Comparison of ENCODE assay signal across 8 mouse cellular contexts in the genomic region with DNA sequence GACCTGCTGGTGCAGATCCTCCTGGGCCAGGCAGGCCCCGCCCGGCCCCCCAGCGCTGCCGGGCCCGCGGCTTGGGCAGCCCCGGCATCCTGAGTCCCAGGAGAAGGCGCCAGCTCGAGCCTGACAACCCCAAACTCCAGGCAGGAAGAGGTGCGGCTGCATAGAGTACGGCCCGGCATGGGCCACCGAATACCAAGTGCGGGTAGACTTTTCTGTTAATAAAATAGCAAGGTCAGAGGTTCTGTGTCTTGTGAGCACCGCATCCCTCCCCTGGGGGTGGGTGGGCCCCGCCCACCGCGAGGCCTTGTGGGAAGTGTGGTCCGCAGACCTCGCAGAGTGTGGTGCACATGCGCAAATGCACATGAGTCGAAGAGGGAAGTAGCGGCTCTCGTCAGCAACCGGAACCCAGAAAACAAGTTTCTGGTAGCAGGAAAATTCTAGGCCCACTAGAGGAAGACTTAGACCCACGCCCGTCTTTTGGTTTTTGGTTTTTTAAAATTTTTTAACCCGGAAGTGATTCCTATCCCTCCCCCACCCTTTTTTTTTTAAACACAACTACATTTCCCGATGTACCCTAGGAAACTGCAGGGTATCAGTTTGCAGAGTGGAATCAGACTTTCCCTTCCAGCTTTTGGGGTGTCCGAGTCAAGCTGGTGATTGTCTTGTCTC. TPM values are rescaled to one million over a fixed set of nuclear protein-coding genes. Genes with fewer than 3 reads are reported as not detected.
DNase-seq lines count a peak whose midpoint lies in the region; ATAC-seq and TF ChIP-seq lines count a peak whose summit lies in the region.

No protein-coding gene starts in this region.

- H3K9ac ChIP-seq in hindbrain, embryonic 14.5 days: peak overlapping the region; percentile 64

- no peak for TF ChIP-seq CTCF in Patski (IDR thresholded peaks at IDR 0.05)

- ATAC-seq in Patski: peak; percentile 70
- peak; percentile 84 for ATAC-seq in hindbrain, embryonic 14.5 days (ENCODE audit: low FRiP score)

- H3K27ac ChIP-seq in hindbrain, embryonic 14.5 days: peak overlapping the region; percentile 52

- WGBS in hindbrain, embryonic 14.5 days: under 1% methylated on average over 30 of the region's 30 CpGs

- no peaks in the 10 kb centered on the region for H3K27me3 ChIP-seq in Patski
- peaks cover 16% of the 10 kb centered on the region for H3K27me3 ChIP-seq in hindbrain, embryonic 14.5 days (ENCODE audit: control insufficient read depth, insufficient read depth, low read length)

- POLR2A ChIA-PET in Patski (lab: Charles Lee): interaction anchor here (0.7 to 1.2 kb wide), 2 partner anchors 17 to 121 kb away, joined by 3 read pairs; partner anchors contain the start of genes Palm3 and Podnl1

- no peaks in the 10 kb centered on the region for H3K9me3 ChIP-seq in hindbrain, embryonic 14.5 days (ENCODE audit: control insufficient read depth, low read length)

- H3K4me2 ChIP-seq in hindbrain, embryonic 14.5 days (replicated peaks): peak overlapping the region; percentile 83

- CTCF ChIA-PET in Patski (lab: Charles Lee): no interaction called here

- peaks cover 14% of the 10 kb centered on the region for H3K4me1 ChIP-seq in hindbrain, embryonic 14.5 days (replicated peaks; ENCODE audit: control insufficient read depth, insufficient read depth, low read length)

- peaks cover 11% of the 10 kb centered on the region; the same call in 1 of the 2 replicates for H3K36me3 ChIP-seq in hindbrain, embryonic 14.5 days (replicated peaks; ENCODE audit: control insufficient read depth, insufficient read depth)

- DNase-seq in Patski (ENCODE audit: low read depth, low spot score): peak; percentile 85
- peak; percentile 93 to 94 for DNase-seq in cerebellum, postnatal 14 days
- DNase-seq in frontal cortex, postnatal 25 days (ENCODE audit: low spot score in 2 of 2): peak; percentile 83 to 90
- peak; percentile 90 for DNase-seq in hindbrain, embryonic 14.5 days (ENCODE audit: low spot score)
- DNase-seq in layer of hippocampus, postnatal 36 days: peak; percentile 92
- DNase-seq in lung, postnatal 36 days: peak; percentile 97
- DNase-seq in retina, postnatal 1 day: peak; percentile 93
- peak; percentile 86 to 92 for DNase-seq in urinary bladder, adult 18-20 months (ENCODE audit: low spot score in 2 of 2)

- in situ Hi-C loops in Patski (cut with MboI; ENCODE audit: low pct_unique_long_range_greater_than_20kb): loop anchor here (10.0 to 25.0 kb wide), 2 partner anchors 170 to 658 kb away; partner anchors contain the start of gene Ier2

- peak overlapping the region; percentile 44 for H3K4me3 ChIP-seq in hindbrain, embryonic 14.5 days (replicated peaks; ENCODE audit: low read length)

RNA-seq across cellular contexts. Expression of gene 1700067K01Rik, which starts 3.4 kb away (rescaled TPM):
- polyA plus RNA-seq in Patski (2021): 1.3 TPM
- polyA plus RNA-seq in hindbrain, embryonic 14.5 days (2014; fragmentation: Nextera tagmentation; extraction: Ambion mirVana): 0.54 and 0.76 TPM in 2 replicates
- total RNA-seq in layer of hippocampus, postnatal 36 days (2021): under 1 TPM; 0.40 to 0.75 TPM

RNA-seq across cellular contexts. Expression of gene Samd1, which starts 7.2 kb away (rescaled TPM):
- 42.5 TPM for polyA plus RNA-seq in Patski (2021)
- 11.1 and 11.3 TPM in 2 replicates for polyA plus RNA-seq in hindbrain, embryonic 14.5 days (2014; fragmentation: Nextera tagmentation; extraction: Ambion mirVana)
- 10 to 100 TPM; 42.1 to 43.1 TPM for total RNA-seq in layer of hippocampus, postnatal 36 days (2021)

RNA-seq across cellular contexts. Expression of gene 2210011C24Rik, which starts 7.3 kb away (rescaled TPM):
- 4.9 TPM for polyA plus RNA-seq in Patski (2021)
- polyA plus RNA-seq in hindbrain, embryonic 14.5 days (2014; fragmentation: Nextera tagmentation; extraction: Ambion mirVana): 0.52 and 0.77 TPM in 2 replicates
- 1 to 10 TPM in 1 of 2 experiments, under 1 TPM in 1; 0.52 to 1.2 TPM for total RNA-seq in layer of hippocampus, postnatal 36 days (2021)

RNA-seq across cellular contexts. Expression of gene Palm3, which starts 16.6 kb away (rescaled TPM):
- polyA plus RNA-seq in Patski (2021): 48.0 TPM
- polyA plus RNA-seq in hindbrain, embryonic 14.5 days (2014; fragmentation: Nextera tagmentation; extraction: Ambion mirVana): 3.7 and 5.5 TPM in 2 replicates
- 1 to 10 TPM; 2.9 to 4.1 TPM for total RNA-seq in layer of hippocampus, postnatal 36 days (2021)

RNA-seq across cellular contexts. Expression of gene Prkaca, which starts 31.9 kb away (rescaled TPM):
- polyA plus RNA-seq in Patski (2021): 102 TPM
- polyA plus RNA-seq in hindbrain, embryonic 14.5 days (2014; fragmentation: Nextera tagmentation; extraction: Ambion mirVana): 194 and 218 TPM in 2 replicates
- total RNA-seq in layer of hippocampus, postnatal 36 days (2021): 100 to 1,000 TPM; 239 to 256 TPM

Comparison
In these comparisons a context has a peak if more than half of its experiments do, and no peak if none do; other contexts are left out.
1. Peak in every context shown above with its lines: DNase-seq, ATAC-seq, H3K4me3 ChIP-seq and H3K27ac ChIP-seq.